20 mouse cellular contexts compared by ENCODE assay signal in the genomic region with DNA sequence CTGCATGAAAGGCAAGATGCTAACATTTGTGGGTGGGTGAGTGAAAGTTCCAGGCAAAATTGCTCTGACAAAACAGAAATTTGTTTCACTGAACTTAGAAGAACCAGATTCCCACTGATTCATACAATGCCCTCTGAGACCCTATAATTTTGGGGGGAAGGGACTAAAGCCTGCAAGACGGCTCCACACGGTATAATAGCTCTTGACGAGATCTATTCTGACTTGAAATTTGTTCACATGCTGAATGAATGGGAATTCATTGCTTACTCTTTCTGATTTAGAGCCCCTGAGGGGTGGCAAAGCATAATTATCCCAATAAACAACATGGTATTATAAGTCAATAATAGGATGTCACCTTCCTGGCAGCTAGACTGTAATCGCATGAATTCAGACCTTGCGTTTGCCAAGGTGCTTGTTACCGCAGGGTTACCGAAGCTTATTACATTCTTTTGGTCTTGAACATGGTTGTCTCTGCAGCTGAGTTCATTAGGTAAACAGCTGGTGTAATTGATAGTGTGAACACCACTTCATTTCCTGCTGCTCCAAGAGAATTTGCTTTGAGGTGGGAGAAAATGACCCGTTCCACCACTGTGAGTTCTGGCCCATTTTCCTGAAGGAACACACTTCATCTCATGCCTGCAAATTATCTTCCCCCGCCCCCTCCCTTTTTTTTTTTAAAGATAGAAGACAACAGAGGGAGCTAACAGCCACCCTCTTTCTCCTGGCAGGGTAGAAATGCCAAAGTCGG.
DNase-seq lines count a peak whose midpoint lies in the region; ATAC-seq and TF ChIP-seq lines count a peak whose summit lies in the region.
"Had no signal": no experiment of that assay in that cellular context is flagged by ENCODE, and none has a peak within 500 bp of the region (broad histone marks: within the 10 kb centered on the region; RNA-seq: fewer than 3 reads in every experiment).

No protein-coding gene starts in this region.

- no peak for DNase-seq in embryonic facial prominence, embryonic 14.5 days (ENCODE audit: low spot score)
- DNase-seq in embryonic facial prominence, embryonic 10.5 days (ENCODE audit: low spot score): no peak
- DNase-seq in kidney, postnatal 25 days: no peak
- peak; percentile 19 for DNase-seq in Muller cell, postnatal 12 days (ENCODE audit: inconsistent ontology term)
- DNase-seq in forebrain, postnatal 0 days: peak; percentile 22
- no peak for DNase-seq in c-Kit-positive CD71-positive TER-119-positive erythroid progenitor cells, embryonic 14.5 days (ENCODE audit: low spot score)
- DNase-seq in left cerebral cortex, adult 2 months (ENCODE audit: extremely low spot score in 1 of 2, low spot score in 2 of 2): no peak
- DNase-seq: adrenal gland, postnatal 14 days; cerebellum, adult 18-20 months; heart, postnatal 10 days; kidney, postnatal 10 days; liver had no signal

- H3K27me3 ChIP-seq in embryonic facial prominence, embryonic 14.5 days (replicated peaks; ENCODE audit: control insufficient read depth, insufficient read depth, low read length): no peaks in the 10 kb centered on the region
- no peaks in the 10 kb centered on the region for H3K27me3 ChIP-seq in embryonic facial prominence, embryonic 10.5 days (replicated peaks; ENCODE audit: low read depth, poor library complexity, severe bottlenecking)
- H3K27me3 ChIP-seq in kidney, embryonic 14.5 days (ENCODE audit: control insufficient read depth, insufficient read depth, low read length): no peaks in the 10 kb centered on the region
- H3K27me3 ChIP-seq in forebrain, postnatal 0 days (ENCODE audit: insufficient read depth, low read length): no peaks in the 10 kb centered on the region
- H3K27me3 ChIP-seq: embryonic facial prominence, embryonic 12.5 days; hindbrain, embryonic 15.5 days had no signal

- 0 out of 2 replicates have a peak, but pooled peaks have one; percentile 22 for ATAC-seq in embryonic facial prominence, embryonic 14.5 days (ENCODE audit: low read depth)
- peak; percentile 75; the same call in 1 of the 2 replicates for ATAC-seq in kidney, embryonic 14.5 days (ENCODE audit: low FRiP score, low TSS enrichment)
- ATAC-seq in forebrain, postnatal 0 days: peak; percentile 34; the same call in 1 of the 2 replicates
- ATAC-seq: activated CD4-positive, CD25-positive, alpha-beta regulatory T cell, adult 4 months; CD4-positive, CD25-positive, alpha-beta regulatory T cell, adult 4 months; intestine, postnatal 0 days; lung, postnatal 0 days had no signal

- no peaks in the 10 kb centered on the region for H3K9me3 ChIP-seq in embryonic facial prominence, embryonic 14.5 days (ENCODE audit: control insufficient read depth, low read length)
- no peaks in the 10 kb centered on the region for H3K9me3 ChIP-seq in embryonic facial prominence, embryonic 10.5 days
- H3K9me3 ChIP-seq in kidney, embryonic 14.5 days (ENCODE audit: control insufficient read depth, low read length): no peaks in the 10 kb centered on the region
- H3K9me3 ChIP-seq in forebrain, postnatal 0 days (ENCODE audit: low read length): no peaks in the 10 kb centered on the region
- H3K9me3 ChIP-seq: embryonic facial prominence, embryonic 12.5 days; hindbrain, embryonic 15.5 days had no signal

- no peak overlapping the region for H3K4me3 ChIP-seq in embryonic facial prominence, embryonic 14.5 days (ENCODE audit: low read depth, low read length)
- H3K4me3 ChIP-seq in embryonic facial prominence, embryonic 10.5 days: no peak overlapping the region
- H3K4me3 ChIP-seq in kidney, embryonic 14.5 days (ENCODE audit: low read length): no peak overlapping the region
- H3K4me3 ChIP-seq in forebrain, postnatal 0 days (ENCODE audit: low read depth, low read length): no peak overlapping the region
- no peak overlapping the region for H3K4me3 ChIP-seq in left cerebral cortex, adult 2 months
- H3K4me3 ChIP-seq: embryonic facial prominence, embryonic 12.5 days; hindbrain, embryonic 15.5 days had no signal

- H3K4me2 ChIP-seq in embryonic facial prominence, embryonic 14.5 days (ENCODE audit: low read depth, low read length): no peak overlapping the region
- no peak overlapping the region for H3K4me2 ChIP-seq in kidney, embryonic 14.5 days (replicated peaks; ENCODE audit: low read depth, low read length)
- H3K4me2 ChIP-seq in forebrain, postnatal 0 days (ENCODE audit: low read depth): no peak overlapping the region
- H3K4me2 ChIP-seq: embryonic facial prominence, embryonic 12.5 days; heart, embryonic 11.5 days; hindbrain, embryonic 15.5 days had no signal

- H3K4me1 ChIP-seq in embryonic facial prominence, embryonic 14.5 days (ENCODE audit: control insufficient read depth, insufficient read depth, low read length): no peaks in the 10 kb centered on the region
- 0 out of 2 replicates have a peak, but pooled peaks cover 4% of the 10 kb centered on the region for H3K4me1 ChIP-seq in embryonic facial prominence, embryonic 10.5 days
- no peaks in the 10 kb centered on the region for H3K4me1 ChIP-seq in kidney, embryonic 14.5 days (ENCODE audit: control insufficient read depth, insufficient read depth, low read length)
- no peaks in the 10 kb centered on the region for H3K4me1 ChIP-seq in forebrain, postnatal 0 days (ENCODE audit: insufficient read depth)
- H3K4me1 ChIP-seq: embryonic facial prominence, embryonic 12.5 days had no signal

- no peaks in the 10 kb centered on the region for H3K36me3 ChIP-seq in embryonic facial prominence, embryonic 14.5 days (ENCODE audit: control insufficient read depth, insufficient read depth, low read length)
- no peaks in the 10 kb centered on the region for H3K36me3 ChIP-seq in embryonic facial prominence, embryonic 10.5 days (replicated peaks)
- no peaks in the 10 kb centered on the region for H3K36me3 ChIP-seq in kidney, embryonic 14.5 days (ENCODE audit: control insufficient read depth, insufficient read depth, low read length)
- no peaks in the 10 kb centered on the region for H3K36me3 ChIP-seq in forebrain, postnatal 0 days (ENCODE audit: insufficient read depth)
- H3K36me3 ChIP-seq: embryonic facial prominence, embryonic 12.5 days; hindbrain, embryonic 15.5 days had no signal

- no peak overlapping the region for H3K9ac ChIP-seq in embryonic facial prominence, embryonic 14.5 days (ENCODE audit: low read depth, low read length)
- H3K9ac ChIP-seq in kidney, embryonic 14.5 days (ENCODE audit: low read depth, low read length): no peak overlapping the region
- H3K9ac ChIP-seq in forebrain, postnatal 0 days: no peak overlapping the region
- H3K9ac ChIP-seq: embryonic facial prominence, embryonic 12.5 days; hindbrain, embryonic 15.5 days had no signal

- WGBS in embryonic facial prominence, embryonic 14.5 days: 70% methylated on average over 10 of the region's 10 CpGs
- 79% methylated on average over 10 of the region's 10 CpGs for WGBS in embryonic facial prominence, embryonic 10.5 days
- 55% methylated on average over 10 of the region's 10 CpGs for WGBS in kidney, embryonic 14.5 days
- 32% methylated on average over 10 of the region's 10 CpGs for WGBS in forebrain, postnatal 0 days

- intact Hi-C loops in left cerebral cortex, adult 2 months (cut with DNase I): no loop called here

- H3K27ac ChIP-seq in embryonic facial prominence, embryonic 14.5 days (replicated peaks; ENCODE audit: low read depth, low read length): no peak overlapping the region
- no peak overlapping the region for H3K27ac ChIP-seq in embryonic facial prominence, embryonic 10.5 days (replicated peaks)
- no peak overlapping the region for H3K27ac ChIP-seq in kidney, embryonic 14.5 days (ENCODE audit: low read depth, low read length)
- no peak overlapping the region for H3K27ac ChIP-seq in forebrain, postnatal 0 days (ENCODE audit: low read depth, low read length)
- H3K27ac ChIP-seq in left cerebral cortex, adult 2 months: no peak overlapping the region
- H3K27ac ChIP-seq: embryonic facial prominence, embryonic 12.5 days; hindbrain, embryonic 15.5 days had no signal

- TF ChIP-seq CTCF in forebrain, postnatal 0 days (IDR thresholded peaks at IDR 0.05; ENCODE audit: low read depth): no peak
- no peak for TF ChIP-seq CTCF in left cerebral cortex, adult 2 months (IDR thresholded peaks at IDR 0.05)

Comparison
In these comparisons a context has a peak if more than half of its experiments do, and no peak if none do; other contexts are left out.
1. ATAC-seq: peak in every context shown above with its lines; median percentile 75 in kidney, embryonic 14.5 days; 34 in forebrain, postnatal 0 days; 22 in embryonic facial prominence, embryonic 14.5 days.
2. DNase-seq: peak in Muller cell, postnatal 12 days (single experiment) and forebrain, postnatal 0 days (single experiment); none in embryonic facial prominence, embryonic 14.5 days (single experiment), embryonic facial prominence, embryonic 10.5 days (single experiment), kidney, postnatal 25 days (0 of 2), c-Kit-positive CD71-positive TER-119-positive erythroid progenitor cells, embryonic 14.5 days (single experiment) and left cerebral cortex, adult 2 months (0 of 2).